In genomic region chr5:74738312-74738711, GRCm38 (mm10) we compare ENCODE assay signal across 7 mouse cellular contexts. TPM values are rescaled to one million over a fixed set of nuclear protein-coding genes. Genes with fewer than 3 reads are reported as not detected.
DNase-seq lines count a peak whose midpoint lies in the region; ATAC-seq lines count a peak whose summit lies in the region.

No protein-coding gene starts in this region.

- H3K9ac ChIP-seq in kidney, embryonic 14.5 days (ENCODE audit: low read depth, low read length): no peak overlapping the region
- H3K9ac ChIP-seq in neural tube, embryonic 15.5 days (replicated peaks): no peak overlapping the region

- DNase-seq in ES-CJ7 (ENCODE audit: low read depth, low spot score): peak; percentile 78
- DNase-seq in WW6 (ENCODE audit: low read depth, low spot score): peak; percentile 20
- peak; percentile 71 for DNase-seq in lung, postnatal 25 days (ENCODE audit: low spot score)
- DNase-seq in T-cell, adult 2 months (ENCODE audit: low spot score): no peak

- no peak overlapping the region for H3K27ac ChIP-seq in kidney, embryonic 14.5 days (ENCODE audit: low read depth, low read length)
- no peak overlapping the region for H3K27ac ChIP-seq in neural tube, embryonic 15.5 days (replicated peaks)

- H3K4me3 ChIP-seq in kidney, embryonic 14.5 days (ENCODE audit: low read length): no peak overlapping the region
- no peak overlapping the region for H3K4me3 ChIP-seq in neural tube, embryonic 15.5 days (replicated peaks)

- no peak overlapping the region for H3K4me2 ChIP-seq in kidney, embryonic 14.5 days (replicated peaks; ENCODE audit: low read depth, low read length)
- H3K4me2 ChIP-seq in neural tube, embryonic 15.5 days: no peak overlapping the region

- WGBS in kidney, embryonic 14.5 days: 54% methylated on average over 3 of the region's 3 CpGs
- WGBS in neural tube, embryonic 15.5 days: 77% methylated on average over 3 of the region's 3 CpGs

- H3K9me3 ChIP-seq in kidney, embryonic 14.5 days (ENCODE audit: control insufficient read depth, low read length): no peaks in the 10 kb centered on the region
- no peaks in the 10 kb centered on the region for H3K9me3 ChIP-seq in neural tube, embryonic 15.5 days (replicated peaks)

- 0 out of 2 replicates have a peak, but pooled peaks cover 2% of the 10 kb centered on the region for H3K27me3 ChIP-seq in kidney, embryonic 14.5 days (ENCODE audit: control insufficient read depth, insufficient read depth, low read length)
- H3K27me3 ChIP-seq in neural tube, embryonic 15.5 days (replicated peaks): no peaks in the 10 kb centered on the region

- no peaks in the 10 kb centered on the region for H3K36me3 ChIP-seq in kidney, embryonic 14.5 days (ENCODE audit: control insufficient read depth, insufficient read depth, low read length)
- H3K36me3 ChIP-seq in neural tube, embryonic 15.5 days: no peaks in the 10 kb centered on the region

- peak; percentile 75 for ATAC-seq in kidney, embryonic 14.5 days (ENCODE audit: low FRiP score, low TSS enrichment)
- ATAC-seq in neural tube, embryonic 15.5 days (ENCODE audit: low FRiP score): no peak
- ATAC-seq in CD4-positive, CD25-positive, alpha-beta regulatory T cell, adult 4 months: no peak

- H3K4me1 ChIP-seq in kidney, embryonic 14.5 days (ENCODE audit: control insufficient read depth, insufficient read depth, low read length): peaks cover 15% of the 10 kb centered on the region
- peaks cover 8% of the 10 kb centered on the region for H3K4me1 ChIP-seq in neural tube, embryonic 15.5 days

RNA-seq across cellular contexts. Expression of gene Lnx1, which starts 35.6 kb away (rescaled TPM):
- 1.9 and 2.3 TPM in 2 replicates for polyA plus RNA-seq in kidney, embryonic 14.5 days (2014; fragmentation: Nextera tagmentation; extraction: Ambion mirVana)
- 11.9 and 13.8 TPM in 2 replicates for polyA plus RNA-seq in neural tube, embryonic 15.5 days (2015; fragmentation: Nextera tagmentation; extraction: Ambion mirVana)
- polyA plus RNA-seq in CD4-positive, CD25-positive, alpha-beta regulatory T cell, adult 4 months (2017; shearing (Covaris generic)): under 1 TPM in 1 of 2 experiments, not detected in 1; 0.17 TPM
